Mouse (Mus musculus) gastrocnemius, adult 2 months (tissue): ENCODE measurements around the gene Elovl7. TPM values are rescaled to one million over a fixed set of nuclear protein-coding genes. Genes with fewer than 3 reads are reported as not detected.
A peak's percentile ranks its signal among the peaks of the same experiment; 100 is the strongest.

Experiments used
- DNase-seq: peaks from one replicate; pipeline ENCODE4 v3.0.0; 2022
- H3K27ac ChIP-seq: fragments of 200-600 bp; 2 replicates; pipeline ENCODE4 v1.8.1; 2022; ENCODE audit warnings: mild to moderate bottlenecking
- H3K4me3 ChIP-seq: fragments of 200-600 bp; 2 replicates; pipeline ENCODE4 v1.8.1; 2022; ENCODE audit warnings: mild to moderate bottlenecking, moderate library complexity
- CTCF ChIP-seq: fragments of 200-600 bp; IDR thresholded peaks from 2 replicates; pipeline ENCODE4 v1.8.1; 2022; ENCODE audit warnings: antibody characterized with exemption, mild to moderate bottlenecking, moderate library complexity
- intact Hi-C: fragments of 180-260 bp; cut with DNase I; formaldehyde crosslinking; loops from one replicate; pipeline ENCODE4 v1.15.1; 2025
- long read RNA-seq, 2 experiments: library from polyadenylated mRNA; stranded (forward); transcript quantifications; one replicate each; pipeline ENCODE4 v2.0.0; 2021
- total RNA-seq, 2 experiments: library from RNA; stranded (reverse); gene quantifications; 2 replicates each; pipeline ENCODE4 v1.2.3; 2021

Elovl7 gene
- under 1 TPM; 0.08 to 0.18 TPM for total RNA-seq
- long read RNA-seq, experiment 1 = 0 reads
- long read RNA-seq, experiment 2 = 0 reads

GRCm38 (mm10) chr13:108214081-108214484 is at the start of gene Elovl7:
Gene Elovl7 (plus strand): TSS chr13:108214404.
- peak; percentile 81 for DNase-seq
- Histone ChIP-seq H3K4me3 (peak within 1 kb of the TSS; percentile 81), H3K27ac (peak within 1 kb of the TSS; percentile 53; the same call in 1 of the 2 replicates)
- intact Hi-C loops = loop anchor here (2.0 kb wide), 1 partner anchor 115 kb away; no protein-coding TSS in a partner anchor
- TF ChIP-seq CTCF = peak; percentile 54

DNA sequence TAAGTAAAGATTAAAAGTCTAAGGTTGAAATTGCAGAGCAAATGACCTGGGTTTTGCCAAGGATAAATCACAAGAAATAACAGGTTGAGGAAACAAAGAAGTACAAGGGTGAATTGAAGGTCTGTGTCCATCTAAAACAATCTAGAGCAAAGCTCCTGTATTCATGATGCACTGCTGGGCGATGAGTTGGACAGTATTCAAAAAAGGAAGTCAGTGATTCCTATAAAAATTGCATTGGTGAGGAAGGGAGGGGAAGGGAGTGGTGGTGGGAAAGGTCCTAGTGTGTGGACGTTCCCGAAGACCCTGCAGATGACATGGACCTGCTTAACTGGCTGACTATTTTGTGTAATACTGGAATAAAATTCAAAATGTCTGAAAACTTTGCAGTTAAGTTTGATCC is 49.6 kb upstream of the Elovl7 start:
- no peak for TF ChIP-seq CTCF
- no peak for DNase-seq
- no peak overlapping the region for H3K27ac ChIP-seq
- intact Hi-C loops = loop anchor here (10.0 kb wide), 1 partner anchor 160 kb away; no protein-coding TSS in a partner anchor
- H3K4me3 ChIP-seq = no peak overlapping the region

DNA sequence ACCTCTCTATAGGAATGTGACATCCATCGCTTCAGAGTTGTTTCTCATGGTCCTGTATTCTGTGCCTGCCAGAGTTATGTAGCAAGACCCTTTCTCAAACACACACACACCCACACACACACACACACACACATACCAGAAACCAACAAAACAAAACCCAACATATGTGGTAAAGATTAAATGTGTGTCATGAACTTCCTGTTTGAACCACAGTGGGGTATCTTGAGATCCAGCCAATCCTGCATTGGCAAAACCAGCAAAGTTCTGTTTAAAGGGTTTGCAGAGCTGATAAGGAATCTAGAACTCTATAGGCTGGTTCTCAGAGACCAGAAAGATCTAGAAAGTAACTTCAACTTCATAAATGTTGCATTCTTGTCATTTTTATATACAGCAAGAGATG is 44.2 kb upstream of the Elovl7 start:
- TF ChIP-seq CTCF = no peak
- Histone ChIP-seq H3K27ac (no peak overlapping the region), H3K4me3 (no peak overlapping the region)
- intact Hi-C loops = no loop called here
- no peak for DNase-seq

DNA sequence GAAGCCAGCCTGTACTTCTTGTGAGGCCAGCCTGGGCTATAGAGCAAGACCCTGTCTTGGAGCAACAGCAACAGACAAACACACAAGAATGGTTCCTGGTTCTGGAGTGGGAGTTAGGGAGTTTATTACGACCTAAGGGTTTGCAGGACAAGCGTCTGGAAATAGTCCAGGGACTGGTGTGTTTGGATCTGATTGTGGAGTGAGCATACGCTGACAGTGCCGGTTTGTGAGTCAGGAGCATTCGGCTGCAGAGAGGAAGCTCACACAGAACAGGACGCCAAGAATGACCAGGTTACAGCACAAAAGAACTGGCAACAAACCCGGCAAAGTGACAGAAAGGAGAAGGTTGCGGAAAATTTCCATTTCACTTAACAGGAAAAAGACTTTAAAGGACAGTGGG is 43.7 kb upstream of the Elovl7 start:
- intact Hi-C loops = no loop called here
- no peak overlapping the region for H3K27ac ChIP-seq
- no peak for TF ChIP-seq CTCF

GRCm38 (mm10) chr13:108179618-108180017 is 34.6 kb upstream of the Elovl7 start:
- intact Hi-C loops = no loop called here
- H3K27ac ChIP-seq = no peak overlapping the region
- TF ChIP-seq CTCF = no peak
- no peak for DNase-seq
- H3K4me3 ChIP-seq = no peak overlapping the region

More for the DNA sequence above, 43.7 kb upstream of the Elovl7 start:
- DNase-seq = no peak
- H3K4me3 ChIP-seq = no peak overlapping the region

GRCm38 (mm10) chr13:108180821-108181220 is 33.4 kb upstream of the Elovl7 start:
- intact Hi-C loops = no loop called here
- no peak for DNase-seq
- no peak overlapping the region for H3K27ac ChIP-seq

DNA sequence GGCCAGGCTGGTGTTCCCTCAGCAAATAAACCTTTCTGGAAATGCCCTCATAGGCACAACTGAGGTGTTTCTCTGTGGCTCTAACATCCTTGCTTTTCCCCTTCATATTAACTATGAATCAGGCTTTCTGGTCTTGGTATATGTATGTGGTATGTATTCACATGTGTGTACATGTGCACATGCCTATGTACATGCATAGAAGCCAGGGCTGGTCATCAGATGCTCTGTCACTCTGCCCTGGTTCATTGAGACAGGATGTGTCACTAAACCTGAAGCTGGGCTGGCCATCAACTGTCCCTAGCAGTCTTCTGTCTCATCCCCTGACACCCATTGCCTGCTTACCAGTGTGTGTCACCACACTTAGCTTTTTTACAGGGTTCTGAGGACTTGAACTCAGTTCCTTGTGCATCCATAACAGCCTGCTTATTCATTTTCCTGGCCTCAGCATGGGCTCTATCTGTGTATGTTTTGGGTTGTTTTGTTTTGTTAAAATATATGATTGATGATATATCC is 29.4 kb upstream of the Elovl7 start:
- intact Hi-C loops = no loop called here
- Histone ChIP-seq H3K27ac (no peak overlapping the region), H3K4me3 (no peak overlapping the region)
- TF ChIP-seq CTCF = no peak
- DNase-seq = no peak

More at GRCm38 (mm10) chr13:108180821-108181220, 33.4 kb upstream of the Elovl7 start:
- no peak for TF ChIP-seq CTCF
- H3K4me3 ChIP-seq = no peak overlapping the region

- TF ChIP-seq CTCF = no peak
- no peak overlapping the region for H3K27ac ChIP-seq
- DNase-seq = no peak
- intact Hi-C loops = no loop called here
- no peak overlapping the region for H3K4me3 ChIP-seq
Measured at GRCm38 (mm10) chr13:108185530-108185929, 28.7 kb upstream of the Elovl7 start.

- no peak for TF ChIP-seq CTCF
- no peak for DNase-seq
- Histone ChIP-seq H3K4me3 (no peak overlapping the region), H3K27ac (no peak overlapping the region)
- intact Hi-C loops = no loop called here
Measured at GRCm38 (mm10) chr13:108187994-108188393, 26.2 kb upstream of the Elovl7 start.

- intact Hi-C loops = loop anchor here (5.0 kb wide), 1 partner anchor 136 kb away; no protein-coding TSS in a partner anchor
- DNase-seq = peak; percentile 45
- peak; percentile 68 for TF ChIP-seq CTCF
- H3K4me3 ChIP-seq = no peak overlapping the region
- no peak overlapping the region for H3K27ac ChIP-seq
Measured at GRCm38 (mm10) chr13:108191074-108191720, 23.0 kb upstream of the Elovl7 start.

DNA sequence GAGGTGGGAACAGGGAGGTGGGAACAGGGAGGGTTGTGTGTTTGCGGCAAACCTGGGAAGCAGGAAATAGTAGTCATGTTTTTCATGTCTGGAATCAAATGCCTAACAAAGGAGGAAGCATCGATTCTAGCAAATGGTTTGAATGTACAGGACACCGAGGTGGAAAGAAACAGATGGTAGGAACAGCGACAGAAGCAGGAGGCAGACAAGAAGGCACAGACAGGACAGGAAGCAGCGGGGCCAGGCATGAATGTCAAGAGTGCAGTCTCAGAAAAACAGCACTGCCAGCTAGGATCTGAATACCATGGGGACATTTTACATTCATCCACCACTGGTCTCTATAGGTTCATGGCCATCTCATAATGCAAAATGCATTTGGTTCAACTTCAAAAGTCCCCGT is 18.7 kb upstream of the Elovl7 start:
- intact Hi-C loops = no loop called here
- no peak for TF ChIP-seq CTCF
- no peak for DNase-seq
- no peak overlapping the region for H3K27ac ChIP-seq
- no peak overlapping the region for H3K4me3 ChIP-seq

GRCm38 (mm10) chr13:108204857-108205256 is 9.3 kb upstream of the Elovl7 start:
- intact Hi-C loops = no loop called here
- TF ChIP-seq CTCF = no peak
- H3K27ac ChIP-seq = no peak overlapping the region
- H3K4me3 ChIP-seq = no peak overlapping the region
- DNase-seq = no peak

DNA sequence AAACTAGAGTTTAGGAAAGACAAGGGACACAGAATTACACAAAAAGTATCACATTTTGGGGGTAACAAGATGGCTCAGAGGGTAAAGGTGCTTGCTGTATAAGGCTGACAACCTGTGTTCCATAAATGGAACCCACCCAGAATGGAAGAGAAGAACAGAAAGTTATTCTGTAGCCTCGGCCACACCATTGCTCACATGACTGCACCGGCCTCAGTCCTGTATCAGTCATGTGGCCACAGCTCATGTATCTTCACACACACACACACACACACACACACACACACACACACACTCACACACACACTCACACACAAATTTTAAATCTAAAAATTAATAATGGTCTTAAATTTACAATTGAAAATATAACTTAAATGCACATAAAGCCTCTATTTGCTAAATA is 6.8 kb upstream of the Elovl7 start:
- no peak for TF ChIP-seq CTCF
- Histone ChIP-seq H3K27ac (no peak overlapping the region), H3K4me3 (no peak overlapping the region)
- DNase-seq = no peak
- intact Hi-C loops = no loop called here

DNA sequence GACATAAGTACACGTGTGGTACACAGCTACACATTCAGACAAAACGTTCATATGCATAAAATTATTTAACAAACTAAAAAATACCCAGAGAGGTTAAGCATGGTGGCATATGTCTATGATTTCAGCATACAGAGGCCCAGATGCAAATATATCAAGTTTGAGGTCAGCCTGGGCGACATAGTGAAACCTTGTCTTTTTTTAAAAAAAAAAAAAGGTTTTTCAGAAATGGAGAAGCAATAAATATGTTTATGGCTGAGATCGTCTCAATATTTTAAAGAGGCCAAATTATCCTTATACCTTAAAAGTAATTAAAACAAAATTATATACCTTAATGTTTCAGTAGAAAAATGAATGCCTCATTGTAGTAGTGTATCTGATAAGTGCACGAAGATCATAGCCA is 6.1 kb upstream of the Elovl7 start:
- H3K4me3 ChIP-seq = no peak overlapping the region
- no peak for TF ChIP-seq CTCF
- no peak for DNase-seq
- intact Hi-C loops = no loop called here
- H3K27ac ChIP-seq = no peak overlapping the region
